Mouse (Mus musculus) lung, adult 2 months (tissue): ENCODE results near the gene Ndufs7. TPM values are rescaled to one million over a fixed set of nuclear protein-coding genes. Genes with fewer than 3 reads are reported as not detected.
"Not testable (repeated sequence)": the region's sequence is repeated elsewhere in the genome, so short reads cannot be mapped to it uniquely, and the experiment has no call there.

ENCODE experiments used
- DNase-seq: peaks from one replicate; pipeline ENCODE4 v3.0.0; 2022
- H3K4me1 ChIP-seq: fragments of 200-500 bp; 2 replicates; pipeline ENCODE4 v1.6.1; 2011; ENCODE audit warnings: low read length; ENCODE audit not compliant: control insufficient read depth, insufficient read depth
- H3K4me3 ChIP-seq: fragments of 200-500 bp; replicated peaks from 2 replicates; pipeline ENCODE3; 2011; ENCODE audit warnings: low read depth, mild to moderate bottlenecking, control low read depth, low read length; ENCODE audit errors: extremely low read depth
- CTCF ChIP-seq: fragments of 200-500 bp; IDR thresholded peaks from 2 replicates; pipeline ENCODE4 v1.5.1; 2011; ENCODE audit warnings: mild to moderate bottlenecking, low read length, control low read depth; ENCODE audit not compliant: insufficient read depth
- POLR2A ChIP-seq: fragments of 200-500 bp; IDR thresholded peaks from 2 replicates; pipeline ENCODE4 v1.6.1; 2011; ENCODE audit warnings: low read depth, mild to moderate bottlenecking, control low read depth, low read length, borderline replicate concordance; ENCODE audit errors: extremely low read depth
- WGBS: fragments of 180-500 bp; shearing (Covaris S2); methylation state at CpG from one replicate; pipeline ENCODE4 v1.1.7; 2018; 5-methylcytosine and 5-hydroxymethylcytosine counted together
- polyA plus RNA-seq: library from polyadenylated mRNA; depleted of rRNA; stranded (reverse); fragments of >200 nt; gene quantifications from 2 replicates; pipeline ENCODE4 v1.2.3, GENCODE M21; 2012

Gene Ndufs7
- polyA plus RNA-seq, 1 experiment: 421 TPM

DNA sequence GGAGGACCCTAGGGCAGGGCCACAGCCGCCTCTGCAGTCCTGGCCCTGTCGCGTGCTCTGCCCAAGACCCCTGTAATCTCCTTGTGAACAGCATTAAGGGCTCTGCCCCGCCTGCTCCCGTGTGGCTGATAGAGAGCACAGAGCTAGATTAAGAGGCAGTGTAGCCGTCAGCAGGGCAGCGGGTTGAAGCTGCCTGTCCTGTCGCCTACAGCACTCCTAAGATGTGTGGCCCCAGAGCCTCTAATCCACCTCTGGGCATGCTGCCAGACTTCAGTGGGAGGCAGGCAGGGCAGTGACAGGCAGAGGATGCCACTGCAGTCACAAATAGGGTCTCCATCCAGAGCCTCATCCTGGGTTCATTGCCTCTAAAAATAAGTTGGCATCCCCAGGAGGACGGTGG, 6.8 kb upstream of the Ndufs7 start:
- 64% methylated on average over 9 of the region's 9 CpGs for WGBS
- H3K4me3 ChIP-seq: no peak overlapping the region
- no peak for DNase-seq
- TF ChIP-seq CTCF (no peak), POLR2A (no peak)
- H3K4me1 ChIP-seq: no peaks in the 10 kb centered on the region

DNA sequence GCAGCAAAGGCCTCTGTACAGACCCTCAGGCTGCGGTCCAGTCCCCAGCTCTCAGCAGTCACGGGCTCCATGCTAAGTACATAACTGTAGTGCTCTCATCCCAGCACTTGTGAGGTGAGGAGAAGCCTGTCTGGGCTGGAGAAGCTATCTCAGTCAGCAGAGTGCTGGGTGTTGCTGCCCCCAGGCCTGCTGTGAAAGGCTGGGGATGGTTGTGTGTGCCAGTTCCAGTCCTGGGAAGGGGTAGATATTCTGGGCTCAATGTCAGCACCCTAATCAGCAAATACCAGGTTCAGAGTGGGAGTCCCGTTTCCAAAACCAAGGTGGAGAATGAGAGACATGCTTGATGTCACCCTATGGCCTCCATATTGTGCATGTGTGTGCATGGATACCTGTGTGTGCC, 6.3 kb upstream of the Ndufs7 start:
- Histone ChIP-seq H3K4me3 (no peak overlapping the region), H3K4me1 (no peaks in the 10 kb centered on the region)
- no peak for TF ChIP-seq CTCF
- no peak for TF ChIP-seq POLR2A
- no peak for DNase-seq
- 63% methylated on average over 3 of the region's 3 CpGs for WGBS

DNA sequence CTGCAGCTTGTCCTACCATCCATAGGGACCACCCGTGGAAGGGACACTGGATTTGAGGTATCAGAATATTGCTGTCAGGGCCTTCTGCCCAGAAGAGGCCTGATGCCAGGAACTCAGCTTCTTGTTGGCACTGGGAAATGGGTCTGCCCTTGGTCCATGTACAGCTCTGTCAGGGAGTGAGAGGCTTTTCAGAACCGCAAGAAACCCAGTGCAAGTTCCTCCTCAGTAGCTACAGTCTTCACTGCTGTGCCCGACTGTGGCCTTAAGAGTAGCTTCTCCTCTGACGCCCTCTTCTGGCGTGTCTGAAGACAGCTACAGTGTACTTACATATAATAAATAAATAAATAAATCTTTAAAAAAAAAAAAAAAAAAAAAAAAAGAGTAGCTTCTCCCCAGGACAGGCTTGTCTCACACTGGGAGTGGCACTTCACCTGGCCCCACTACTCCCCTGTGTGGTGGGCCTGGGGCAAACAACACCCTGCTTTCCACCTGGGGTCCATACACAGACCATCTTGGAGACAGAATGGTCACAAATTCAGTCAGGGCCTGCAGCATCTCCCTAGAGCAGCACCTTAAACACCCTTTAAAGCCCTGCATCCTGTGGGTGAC, 4.0 kb upstream of the Ndufs7 start:
- Histone ChIP-seq H3K4me3 (no peak overlapping the region), H3K4me1 (peaks cover 2% of the 10 kb centered on the region)
- no peak for TF ChIP-seq POLR2A
- peak; percentile 38 for TF ChIP-seq CTCF
- WGBS: 30% methylated on average over 5 of the region's 5 CpGs
- DNase-seq: no peak

DNA sequence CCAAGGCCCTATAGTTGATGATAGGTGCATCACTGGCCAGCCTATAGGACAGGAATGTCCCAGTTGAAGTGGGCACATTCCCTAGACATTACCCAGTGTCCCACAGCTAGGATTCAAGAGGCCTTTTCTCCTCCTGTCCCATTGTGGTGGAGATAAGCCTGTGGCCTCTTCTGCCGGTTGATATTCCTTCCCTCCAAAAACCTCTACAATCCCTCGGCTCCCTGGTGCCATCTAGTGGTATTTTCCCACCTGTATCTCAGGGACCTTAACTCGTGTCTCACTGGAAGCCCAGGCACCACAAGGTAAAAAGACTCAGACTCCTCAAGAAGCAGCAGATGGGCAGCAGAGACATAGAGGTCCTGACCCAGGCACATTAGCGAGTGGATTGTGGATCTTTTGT, 3.3 kb upstream of the Ndufs7 start:
- WGBS: 5% methylated on average over 4 of the region's 4 CpGs
- DNase-seq: peak; percentile 71
- TF ChIP-seq POLR2A (no peak), CTCF (peak; percentile 50)
- Histone ChIP-seq H3K4me3 (no peak overlapping the region), H3K4me1 (peaks cover 4% of the 10 kb centered on the region)

DNA sequence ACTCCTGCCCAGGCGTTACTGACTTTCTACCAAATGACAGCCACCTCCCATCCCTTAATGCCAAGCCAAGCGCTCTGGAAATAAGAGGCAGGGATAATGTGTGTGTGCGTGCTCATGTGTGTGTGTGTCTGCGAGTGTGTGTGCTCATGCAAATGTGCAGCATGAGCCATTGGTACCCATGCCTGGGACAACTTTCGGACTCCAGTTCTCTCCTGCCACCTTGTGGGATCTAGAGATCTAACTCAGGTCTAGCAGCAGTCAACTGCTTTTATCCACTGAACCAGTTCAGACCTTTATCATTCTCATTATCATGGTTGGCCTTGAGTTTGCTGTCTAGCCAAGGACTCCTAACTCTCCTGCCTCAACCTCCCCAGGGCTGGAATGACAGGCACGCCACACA, 1.1 kb upstream of the Ndufs7 start:
- Histone ChIP-seq H3K4me1 (peaks cover 4% of the 10 kb centered on the region), H3K4me3 (no peak overlapping the region)
- WGBS: 56% methylated on average over 6 of the region's 6 CpGs
- DNase-seq: no peak
- no peak for TF ChIP-seq POLR2A
- TF ChIP-seq CTCF: peak; percentile 24; the same call in 1 of the 2 replicates

DNA sequence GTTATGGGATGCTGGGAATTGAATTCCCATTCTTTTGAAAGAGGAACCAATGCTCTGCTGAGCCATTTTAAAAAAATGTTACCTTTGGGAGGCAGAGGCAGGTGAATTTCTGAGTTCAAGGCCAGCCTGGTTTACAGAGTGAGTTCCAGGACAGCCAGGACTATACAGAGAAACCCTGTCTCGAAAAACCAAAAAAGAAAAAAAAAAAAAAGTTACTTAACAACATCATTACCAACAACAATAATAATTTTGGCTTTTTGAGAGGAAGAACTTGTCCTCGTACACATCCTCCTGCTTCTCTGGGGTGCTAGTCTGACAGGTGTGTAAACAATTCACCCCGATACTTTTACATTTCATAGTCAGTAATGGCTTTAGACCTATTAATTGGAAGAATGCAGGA, 484 bp upstream of the Ndufs7 start:
- WGBS: 15% methylated on average over 3 of the region's 3 CpGs
- not testable (repeated sequence) for DNase-seq, H3K4me1 ChIP-seq
- peak overlapping the region; percentile 87 for H3K4me3 ChIP-seq

DNA sequence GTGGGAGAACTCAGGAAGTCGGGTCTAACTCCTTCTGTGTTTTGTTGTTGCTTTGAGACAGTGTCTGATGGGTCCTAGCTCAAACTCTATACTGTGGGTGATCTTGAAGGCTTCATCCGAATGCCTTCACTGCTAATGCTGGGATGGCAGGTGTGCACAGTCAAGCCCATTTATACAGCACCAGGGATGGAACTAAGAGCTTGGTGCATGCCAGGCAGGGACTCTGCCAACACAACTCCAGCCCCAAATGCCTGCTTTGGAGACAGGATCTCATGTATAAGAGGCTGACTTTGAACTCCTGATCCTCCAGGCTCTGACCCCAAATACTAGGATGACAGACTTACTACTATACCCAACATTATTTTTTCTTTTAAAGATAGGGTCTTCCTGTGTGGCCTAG, 1.1 kb downstream of the Ndufs7 start:
- no peak for DNase-seq
- WGBS: 29% methylated on average over 2 of the region's 2 CpGs
- H3K4me3 ChIP-seq: peak overlapping the region; percentile 87
- no peak for TF ChIP-seq POLR2A
- TF ChIP-seq CTCF: no peak
- H3K4me1 ChIP-seq: peaks cover 4% of the 10 kb centered on the region

DNA sequence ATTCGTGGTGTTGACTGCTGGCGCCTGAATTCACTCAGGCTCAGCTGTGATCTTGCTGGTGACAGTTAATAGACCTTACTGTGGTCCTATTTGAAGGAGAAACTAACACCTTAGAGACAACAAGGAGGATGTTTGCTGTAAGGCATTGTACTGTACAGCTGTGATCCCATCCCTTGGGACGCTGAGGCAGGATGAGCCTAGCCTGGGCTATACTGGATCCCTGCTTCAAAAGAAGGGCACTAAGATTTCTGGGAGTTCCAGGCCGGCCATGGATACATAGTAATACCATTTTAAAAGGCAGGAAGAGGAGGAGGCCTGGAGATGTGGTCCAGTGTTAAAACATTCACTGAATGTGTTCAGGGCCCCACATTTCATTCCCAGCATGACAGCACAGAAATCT, 1.7 kb downstream of the Ndufs7 start:
- WGBS: 80% methylated on average over 4 of the region's 4 CpGs

DNA sequence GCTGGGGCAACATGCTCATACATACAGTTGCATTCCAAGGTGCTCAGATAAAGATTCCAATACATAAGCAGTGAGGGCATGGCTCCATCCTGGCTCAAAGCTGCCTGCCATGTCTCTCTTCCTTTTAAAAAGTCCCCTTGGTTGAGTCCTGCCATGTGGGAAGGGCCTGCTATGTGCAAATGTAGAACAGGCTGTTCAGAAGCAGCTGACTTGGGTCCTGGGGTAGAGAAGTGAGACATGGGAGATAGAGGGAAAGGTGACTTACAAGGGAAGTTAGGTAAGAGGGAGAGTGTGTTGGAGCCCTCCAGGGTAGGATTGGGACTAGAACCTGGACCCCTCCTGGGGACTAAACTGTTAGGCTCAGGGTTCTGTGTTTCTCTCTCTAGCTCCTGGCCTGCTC, 3.1 kb downstream of the Ndufs7 start:
- no peak for DNase-seq
- Histone ChIP-seq H3K4me3 (no peak overlapping the region), H3K4me1 (peaks cover 4% of the 10 kb centered on the region)
- no peak for TF ChIP-seq POLR2A
- no peak for TF ChIP-seq CTCF

More for the DNA sequence above, 1.7 kb downstream of the Ndufs7 start:
- no peak for TF ChIP-seq CTCF
- no peak for TF ChIP-seq POLR2A
- Histone ChIP-seq H3K4me3 (no peak overlapping the region), H3K4me1 (peaks cover 4% of the 10 kb centered on the region)
- no peak for DNase-seq

DNA sequence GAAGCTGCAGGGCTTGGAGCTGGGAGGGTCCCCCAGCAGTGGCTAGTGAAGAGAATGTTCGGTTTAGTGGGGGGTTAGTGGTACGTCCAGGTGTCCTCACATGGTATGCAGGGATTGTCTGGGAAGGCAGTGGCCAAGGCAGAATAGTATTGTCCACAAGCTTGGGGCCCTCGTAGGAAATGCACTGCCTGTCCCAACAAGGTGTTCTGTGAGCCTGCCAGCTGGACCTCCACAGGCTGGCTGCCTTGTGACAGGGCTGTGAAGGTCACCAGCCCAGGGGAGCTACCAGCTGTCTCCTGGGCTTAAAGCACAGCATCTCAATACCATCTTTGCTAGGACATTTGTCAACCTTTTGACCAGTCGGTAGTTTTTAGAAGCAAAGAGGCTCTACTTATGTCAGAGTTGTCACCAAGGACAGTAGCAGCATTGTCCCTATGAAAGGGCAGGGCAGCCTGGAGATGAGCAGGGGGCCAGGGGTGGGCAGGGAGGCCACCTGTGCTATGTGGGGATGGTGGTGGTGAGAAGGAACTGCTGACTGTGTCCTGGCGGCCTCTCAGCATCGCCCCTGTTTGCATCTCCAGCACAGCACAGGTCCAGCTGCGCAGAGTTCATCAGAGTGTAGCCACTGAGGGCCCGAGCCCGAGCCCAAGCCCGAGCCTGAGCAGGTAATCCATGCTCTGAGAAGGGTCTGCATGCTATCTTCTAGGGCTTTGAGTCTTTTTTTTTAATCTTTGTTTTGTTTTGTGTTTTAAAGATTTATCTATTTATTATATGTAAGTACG, 3.8 kb downstream of the Ndufs7 start:
- Histone ChIP-seq H3K4me1 (peaks cover 4% of the 10 kb centered on the region), H3K4me3 (no peak overlapping the region)
- no peak for TF ChIP-seq CTCF
- TF ChIP-seq POLR2A: no peak
- WGBS: 91% methylated on average over 11 of the region's 11 CpGs
- no peak for DNase-seq
